Mouse (Mus musculus): ENCODE results near the gene Tmem171. TPM values are rescaled to one million over a fixed set of nuclear protein-coding genes. Genes with fewer than 3 reads are reported as not detected.

Gene Tmem171
- polyA plus RNA-seq, 1 experiment: not detected

- H3K4me1 ChIP-seq (ENCODE audit: control insufficient read depth, insufficient read depth, low read length): no peaks in the 10 kb centered on the region
- TF ChIP-seq CTCF (IDR thresholded peaks at IDR 0.05; ENCODE audit: insufficient read depth, low read depth, low read length) (no peak), POLR2A (IDR thresholded peaks at IDR 0.05; ENCODE audit: insufficient read depth, low read depth, low read length) (no peak)
- 90% methylated on average over 4 of the region's 4 CpGs for WGBS
- H3K27ac ChIP-seq (ENCODE audit: insufficient read depth, low read depth, low read length): no peak overlapping the region
- no peak overlapping the region for H3K4me3 ChIP-seq (ENCODE audit: insufficient read depth, low read depth, low read length)
Observed at GRCm38 (mm10) chr13:98662173-98662675, 32.4 kb downstream of the Tmem171 start.

- TF ChIP-seq POLR2A (IDR thresholded peaks at IDR 0.05; ENCODE audit: insufficient read depth, low read depth, low read length) (no peak), CTCF (IDR thresholded peaks at IDR 0.05; ENCODE audit: insufficient read depth, low read depth, low read length) (no peak)
- H3K27ac ChIP-seq (ENCODE audit: insufficient read depth, low read depth, low read length): no peak overlapping the region
- WGBS: 50% methylated on average over 16 of the region's 16 CpGs
- no peak overlapping the region for H3K4me3 ChIP-seq (ENCODE audit: insufficient read depth, low read depth, low read length)
- peaks cover 9% of the 10 kb centered on the region; the same call in 1 of the 2 replicates for H3K4me1 ChIP-seq (ENCODE audit: control insufficient read depth, insufficient read depth, low read length)
Observed at GRCm38 (mm10) chr13:98656034-98656471, 38.6 kb downstream of the Tmem171 start.

GRCm38 (mm10) chr13:98655346-98655745 lies 39.3 kb downstream of the Tmem171 start:
- TF ChIP-seq POLR2A (IDR thresholded peaks at IDR 0.05; ENCODE audit: insufficient read depth, low read depth, low read length) (no peak), CTCF (IDR thresholded peaks at IDR 0.05; ENCODE audit: insufficient read depth, low read depth, low read length) (no peak)
- peaks cover 9% of the 10 kb centered on the region; the same call in 1 of the 2 replicates for H3K4me1 ChIP-seq (ENCODE audit: control insufficient read depth, insufficient read depth, low read length)
- WGBS: 83% methylated on average over 4 of the region's 4 CpGs
- no peak overlapping the region for H3K4me3 ChIP-seq (ENCODE audit: insufficient read depth, low read depth, low read length)
- no peak overlapping the region for H3K27ac ChIP-seq (ENCODE audit: insufficient read depth, low read depth, low read length)

GRCm38 (mm10) chr13:98654129-98654939 lies 40.3 kb downstream of the Tmem171 start:
- Histone ChIP-seq H3K4me3 (ENCODE audit: insufficient read depth, low read depth, low read length) (no peak overlapping the region), H3K4me1 (ENCODE audit: control insufficient read depth, insufficient read depth, low read length) (peaks cover 9% of the 10 kb centered on the region; the same call in 1 of the 2 replicates), H3K27ac (ENCODE audit: insufficient read depth, low read depth, low read length) (no peak overlapping the region)
- WGBS: 88% methylated on average over 10 of the region's 10 CpGs
- TF ChIP-seq CTCF (IDR thresholded peaks at IDR 0.05; ENCODE audit: insufficient read depth, low read depth, low read length) (no peak), POLR2A (IDR thresholded peaks at IDR 0.05; ENCODE audit: insufficient read depth, low read depth, low read length) (no peak)

GRCm38 (mm10) chr13:98652194-98652593 lies 42.4 kb downstream of the Tmem171 start:
- no peak overlapping the region for H3K27ac ChIP-seq (ENCODE audit: insufficient read depth, low read depth, low read length)
- peaks cover 9% of the 10 kb centered on the region; the same call in 1 of the 2 replicates for H3K4me1 ChIP-seq (ENCODE audit: control insufficient read depth, insufficient read depth, low read length)
- 51% methylated on average over 2 of the region's 2 CpGs for WGBS
- no peak for TF ChIP-seq CTCF (IDR thresholded peaks at IDR 0.05; ENCODE audit: insufficient read depth, low read depth, low read length)
- TF ChIP-seq POLR2A (IDR thresholded peaks at IDR 0.05; ENCODE audit: insufficient read depth, low read depth, low read length): no peak
- no peak overlapping the region for H3K4me3 ChIP-seq (ENCODE audit: insufficient read depth, low read depth, low read length)

- Histone ChIP-seq H3K4me1 (ENCODE audit: control insufficient read depth, insufficient read depth, low read length) (peaks cover 9% of the 10 kb centered on the region; the same call in 1 of the 2 replicates), H3K27ac (ENCODE audit: insufficient read depth, low read depth, low read length) (no peak overlapping the region), H3K4me3 (ENCODE audit: insufficient read depth, low read depth, low read length) (no peak overlapping the region)
- 77% methylated on average over 17 of the region's 17 CpGs for WGBS
- TF ChIP-seq POLR2A (IDR thresholded peaks at IDR 0.05; ENCODE audit: insufficient read depth, low read depth, low read length) (no peak), CTCF (IDR thresholded peaks at IDR 0.05; ENCODE audit: insufficient read depth, low read depth, low read length) (no peak)
Observed at GRCm38 (mm10) chr13:98651228-98651977, 43.2 kb downstream of the Tmem171 start.

- Histone ChIP-seq H3K27ac (ENCODE audit: insufficient read depth, low read depth, low read length) (no peak overlapping the region), H3K4me1 (ENCODE audit: control insufficient read depth, insufficient read depth, low read length) (peaks cover 4% of the 10 kb centered on the region; the same call in 1 of the 2 replicates), H3K4me3 (ENCODE audit: insufficient read depth, low read depth, low read length) (no peak overlapping the region)
- TF ChIP-seq CTCF (IDR thresholded peaks at IDR 0.05; ENCODE audit: insufficient read depth, low read depth, low read length) (no peak), POLR2A (IDR thresholded peaks at IDR 0.05; ENCODE audit: insufficient read depth, low read depth, low read length) (no peak)
- WGBS: 88% methylated on average over 22 of the region's 22 CpGs
Observed at GRCm38 (mm10) chr13:98647775-98648568, 46.7 kb downstream of the Tmem171 start.

- Histone ChIP-seq H3K4me1 (ENCODE audit: control insufficient read depth, insufficient read depth, low read length) (no peaks in the 10 kb centered on the region), H3K4me3 (ENCODE audit: insufficient read depth, low read depth, low read length) (no peak overlapping the region), H3K27ac (ENCODE audit: insufficient read depth, low read depth, low read length) (no peak overlapping the region)
- 94% methylated on average over 5 of the region's 5 CpGs for WGBS
- TF ChIP-seq POLR2A (IDR thresholded peaks at IDR 0.05; ENCODE audit: insufficient read depth, low read depth, low read length) (no peak), CTCF (IDR thresholded peaks at IDR 0.05; ENCODE audit: insufficient read depth, low read depth, low read length) (no peak)
Observed at GRCm38 (mm10) chr13:98638507-98639166, 56.0 kb downstream of the Tmem171 start.
